Mouse (Mus musculus) hindbrain, embryonic 16.5 days (tissue): ENCODE measurements around the gene E130208F15Rik. TPM values are rescaled to one million over a fixed set of nuclear protein-coding genes. Genes with fewer than 3 reads are reported as not detected.

Experiments used
- ATAC-seq: fragments of 200-750 bp; cut with Nextera tagmentation; 2 replicates; pipeline ENCODE4 v1.8.0; 2017; ENCODE audit warnings: moderate TSS enrichment, moderate library complexity
- H3K27ac ChIP-seq: fragments of 300-500 bp; sonication (generic); 2 replicates; pipeline ENCODE4 v1.5.1; 2014; ENCODE audit warnings: low read depth, mild to moderate bottlenecking, control low read depth, low read length, moderate library complexity
- H3K27me3 ChIP-seq: fragments of 300-500 bp; sonication (generic); replicated peaks from 2 replicates; pipeline ENCODE4 v1.6.1; 2014; ENCODE audit warnings: low read length; ENCODE audit not compliant: control insufficient read depth, insufficient read depth
- H3K36me3 ChIP-seq: fragments of 300-500 bp; sonication (generic); 2 replicates; pipeline ENCODE4 v1.6.1; 2014; ENCODE audit warnings: mild to moderate bottlenecking, low read length, moderate library complexity, mixed read lengths; ENCODE audit not compliant: control insufficient read depth, insufficient read depth
- H3K4me1 ChIP-seq: fragments of 300-500 bp; sonication (generic); 2 replicates; pipeline ENCODE4 v1.6.1; 2014; ENCODE audit warnings: low read depth, low read length; ENCODE audit not compliant: control insufficient read depth, insufficient read depth
- H3K4me2 ChIP-seq: fragments of 300-500 bp; sonication (generic); 2 replicates; pipeline ENCODE4 v1.6.1; 2014; ENCODE audit warnings: mild to moderate bottlenecking, low read length, control low read depth, moderate library complexity
- H3K4me3 ChIP-seq: fragments of 300-500 bp; sonication (generic); 2 replicates; pipeline ENCODE4 v1.5.1; 2014; ENCODE audit warnings: mild to moderate bottlenecking, low read length, control low read depth, moderate library complexity
- H3K9ac ChIP-seq: fragments of 300-500 bp; sonication (generic); 2 replicates; pipeline ENCODE4 v1.6.1; 2014; ENCODE audit warnings: low read depth, mild to moderate bottlenecking, control low read depth, low read length, moderate library complexity
- H3K9me3 ChIP-seq: fragments of 300-500 bp; sonication (generic); 2 replicates; pipeline ENCODE4 v1.6.1; 2014; ENCODE audit warnings: mild to moderate bottlenecking, low read length, moderate library complexity; ENCODE audit not compliant: control insufficient read depth
- WGBS: fragments of 180-500 bp; shearing (Covaris S2); extraction: QIAGEN DNeasy Blood & Tissue Kit; methylation state at CpG from one replicate; pipeline ENCODE4 v1.1.7; 2014; 5-methylcytosine and 5-hydroxymethylcytosine counted together
- polyA plus RNA-seq: library from polyadenylated mRNA; unstranded; fragments of >200 nt; fragmentation: Nextera tagmentation; extraction: Ambion mirVana; gene quantifications from 2 replicates; pipeline ENCODE4 v1.2.1, GENCODE M21; 2015

Gene E130208F15Rik
- polyA plus RNA-seq, 1 experiment from 2014 or later: 0.21 TPM

GRCm38 (mm10) chr7:30314721-30315155 lies 6.8 kb upstream of the E130208F15Rik start, which contains the start of gene Syne4:
Gene Syne4, plus strand, starts transcription at chr7:30314807.
- Histone ChIP-seq H3K9me3 (no peaks in the 10 kb centered on the region), H3K4me1 (peaks cover 4% of the 10 kb centered on the region), H3K4me3 (no peak within 1 kb of the TSS), H3K9ac (peak within 1 kb of the TSS; percentile 19; the same call in 1 of the 2 replicates), H3K27ac (no peak within 1 kb of the TSS), H3K36me3 (no peaks in the 10 kb centered on the region), H3K4me2 (no peak within 1 kb of the TSS), H3K27me3 (no peaks in the 10 kb centered on the region)
- WGBS: 5% methylated on average over 9 of the region's 9 CpGs
- ATAC-seq: no peak

DNA sequence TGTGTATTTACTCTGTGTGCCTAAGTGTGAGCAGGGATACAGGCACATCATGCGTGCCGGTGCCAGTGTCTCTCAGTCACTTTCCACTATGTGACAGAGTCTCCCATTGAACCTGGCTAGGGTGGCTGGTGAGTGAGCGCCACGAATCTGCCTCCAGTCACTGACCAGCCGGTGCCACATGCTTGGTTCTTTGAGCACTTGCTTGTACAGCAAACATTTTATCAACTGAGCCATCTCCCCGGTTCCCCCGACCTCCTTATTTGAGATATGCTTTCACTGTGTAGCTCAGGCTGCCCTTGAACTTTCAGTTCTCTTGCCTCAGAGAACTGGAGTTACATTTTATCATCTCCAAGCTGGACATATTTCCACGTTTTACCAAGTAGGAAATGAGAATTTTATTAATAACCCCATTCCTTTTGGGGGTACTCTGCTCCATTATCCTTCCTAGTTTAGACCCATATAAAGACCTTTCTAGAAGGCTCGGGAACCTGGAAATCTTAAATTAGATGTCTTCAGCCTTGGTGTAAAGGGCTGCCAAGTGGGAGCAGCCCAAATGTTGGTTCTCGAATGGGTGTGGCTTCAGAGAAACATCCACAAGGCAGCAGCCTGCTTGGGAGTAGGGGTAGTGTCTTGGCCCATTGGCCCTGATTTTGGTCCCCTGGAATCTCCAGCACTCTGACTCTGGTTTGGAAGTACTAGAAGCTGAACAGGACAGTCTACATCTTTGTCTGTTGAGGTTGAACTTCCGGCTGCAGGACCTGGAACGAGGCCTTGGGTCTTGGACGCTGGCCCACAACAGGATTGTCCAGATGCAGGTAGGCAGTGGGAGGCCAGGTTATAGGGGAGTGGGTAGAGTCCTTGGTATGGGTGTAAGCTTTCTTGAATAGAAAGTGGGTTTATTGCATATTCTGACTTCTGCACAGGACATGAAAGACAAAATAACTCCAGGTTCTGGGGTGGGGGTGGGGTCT lies 5.7 kb upstream of the E130208F15Rik start:
- no peaks in the 10 kb centered on the region for H3K36me3 ChIP-seq
- ATAC-seq: no peak
- no peaks in the 10 kb centered on the region for H3K4me1 ChIP-seq
- 84% methylated on average over 13 of the region's 13 CpGs for WGBS
- no peak overlapping the region for H3K9ac ChIP-seq
- no peak overlapping the region for H3K4me3 ChIP-seq
- H3K4me2 ChIP-seq: no peak overlapping the region
- H3K27me3 ChIP-seq: no peaks in the 10 kb centered on the region
- H3K27ac ChIP-seq: no peak overlapping the region
- no peaks in the 10 kb centered on the region for H3K9me3 ChIP-seq

DNA sequence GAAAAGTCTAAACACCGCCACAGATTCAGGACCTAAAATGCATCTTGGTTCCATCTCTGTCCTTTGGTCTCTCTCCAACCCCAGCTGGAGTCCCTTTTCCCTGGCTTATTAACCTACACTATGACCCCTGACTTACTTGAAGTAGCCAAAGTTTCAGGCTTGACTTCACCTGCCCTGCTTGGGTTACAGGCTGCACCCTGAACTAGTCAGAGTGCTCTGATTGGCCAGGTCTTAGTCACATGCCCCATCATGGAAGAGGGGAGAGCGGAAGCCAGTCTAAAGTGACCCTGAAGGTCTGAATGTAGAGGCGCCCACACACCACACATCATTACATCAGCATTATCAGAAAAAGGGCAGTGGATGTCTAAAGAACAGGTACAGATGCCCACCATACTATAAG lies 3.4 kb upstream of the E130208F15Rik start:
- no peak for ATAC-seq
- Histone ChIP-seq H3K27me3 (no peaks in the 10 kb centered on the region), H3K27ac (no peak overlapping the region), H3K4me1 (peaks cover 10% of the 10 kb centered on the region), H3K9me3 (no peaks in the 10 kb centered on the region), H3K9ac (no peak overlapping the region), H3K36me3 (no peaks in the 10 kb centered on the region), H3K4me3 (no peak overlapping the region), H3K4me2 (no peak overlapping the region)
- WGBS: 85% methylated on average over 3 of the region's 3 CpGs

- no peak for ATAC-seq
- Histone ChIP-seq H3K4me3 (no peak overlapping the region; the same call in 1 of the 2 replicates), H3K4me2 (peak overlapping the region; percentile 80), H3K36me3 (no peaks in the 10 kb centered on the region), H3K27ac (no peak overlapping the region), H3K27me3 (no peaks in the 10 kb centered on the region), H3K4me1 (peaks cover 10% of the 10 kb centered on the region), H3K9ac (no peak overlapping the region), H3K9me3 (no peaks in the 10 kb centered on the region)
- WGBS: 88% methylated on average over 2 of the region's 2 CpGs
These were observed 594 bp upstream of the E130208F15Rik start for GRCm38 (mm10) chr7:30320946-30321345.

DNA sequence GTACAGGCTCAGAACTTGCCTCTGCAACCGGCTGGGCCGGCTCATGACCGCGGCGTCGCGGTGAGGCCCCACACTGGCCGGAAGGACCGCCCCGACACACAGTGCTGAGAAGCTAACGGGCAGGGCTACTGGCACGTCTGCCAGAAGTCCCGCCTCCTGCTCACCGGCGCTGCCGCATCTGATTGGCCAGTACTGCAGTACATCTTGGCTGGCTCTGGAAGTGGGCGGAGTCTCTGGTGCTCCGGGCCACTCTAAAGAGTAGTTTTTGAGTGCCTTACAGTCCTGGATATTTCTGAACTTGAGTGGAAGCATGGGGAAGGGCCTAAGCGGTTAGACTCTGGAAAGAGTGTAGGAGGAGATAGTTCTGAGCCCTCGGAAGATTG lies 736 bp downstream of the E130208F15Rik start:
- Histone ChIP-seq H3K9ac (peak overlapping the region; percentile 90), H3K4me1 (peaks cover 10% of the 10 kb centered on the region), H3K4me2 (peak overlapping the region; percentile 80), H3K27ac (peak overlapping the region; percentile 78), H3K27me3 (no peaks in the 10 kb centered on the region), H3K4me3 (peak overlapping the region; percentile 81), H3K36me3 (no peaks in the 10 kb centered on the region), H3K9me3 (no peaks in the 10 kb centered on the region)
- under 1% methylated on average over 20 of the region's 20 CpGs for WGBS
- peak; percentile 99 for ATAC-seq

GRCm38 (mm10) chr7:30322865-30323264 lies 1.3 kb downstream of the E130208F15Rik start:
- H3K36me3 ChIP-seq: no peaks in the 10 kb centered on the region
- peak overlapping the region; percentile 65; the same call in 1 of the 2 replicates for H3K27ac ChIP-seq
- no peaks in the 10 kb centered on the region for H3K27me3 ChIP-seq
- H3K4me1 ChIP-seq: peaks cover 10% of the 10 kb centered on the region
- H3K4me2 ChIP-seq: peak overlapping the region; percentile 80
- 36% methylated on average over 6 of the region's 6 CpGs for WGBS
- no peak for ATAC-seq
- H3K9me3 ChIP-seq: no peaks in the 10 kb centered on the region
- peak overlapping the region; percentile 56 for H3K9ac ChIP-seq
- peak overlapping the region; percentile 81 for H3K4me3 ChIP-seq

DNA sequence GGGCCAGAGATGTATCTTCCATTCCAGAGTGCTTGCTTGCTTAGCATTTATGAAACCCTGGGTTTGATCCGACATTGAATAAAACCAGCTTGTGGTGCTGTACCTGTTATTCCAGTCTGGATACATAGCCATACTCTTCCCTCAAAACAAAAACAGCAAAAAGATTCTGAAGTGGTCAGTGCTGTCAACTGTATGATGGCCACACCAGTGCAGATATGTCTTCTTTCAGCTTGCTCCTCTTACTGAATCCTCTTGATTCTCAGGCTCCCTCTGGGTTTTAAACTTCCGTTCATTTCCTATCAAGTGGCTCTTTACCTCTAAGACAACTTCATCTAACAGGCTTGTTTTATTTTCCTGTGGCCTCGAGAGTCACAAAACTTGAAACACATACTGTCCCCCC lies 2.3 kb downstream of the E130208F15Rik start, which contains the start of gene Sdhaf1:
TSS of gene Sdhaf1 (minus strand) at position 101 of the 400 bp plus-strand sequence.
- no peaks in the 10 kb centered on the region for H3K27me3 ChIP-seq
- 83% methylated on average over 3 of the region's 3 CpGs for WGBS
- no peak within 1 kb of the TSS; the same call in 1 of the 2 replicates for H3K27ac ChIP-seq
- H3K9ac ChIP-seq: peak within 1 kb of the TSS; percentile 56; the same call in 1 of the 2 replicates
- no peaks in the 10 kb centered on the region for H3K36me3 ChIP-seq
- peaks cover 10% of the 10 kb centered on the region for H3K4me1 ChIP-seq
- ATAC-seq: no peak
- H3K4me2 ChIP-seq: peak within 1 kb of the TSS; percentile 80
- peak within 1 kb of the TSS; percentile 81 for H3K4me3 ChIP-seq
- no peaks in the 10 kb centered on the region for H3K9me3 ChIP-seq

GRCm38 (mm10) chr7:30324300-30324944 lies 2.9 kb downstream of the E130208F15Rik start:
- no peaks in the 10 kb centered on the region for H3K9me3 ChIP-seq
- H3K36me3 ChIP-seq: no peaks in the 10 kb centered on the region
- no peak for ATAC-seq
- no peak overlapping the region for H3K27ac ChIP-seq
- H3K4me1 ChIP-seq: peaks cover 10% of the 10 kb centered on the region
- H3K27me3 ChIP-seq: no peaks in the 10 kb centered on the region
- H3K9ac ChIP-seq: no peak overlapping the region
- H3K4me3 ChIP-seq: no peak overlapping the region
- 86% methylated on average over 5 of the region's 5 CpGs for WGBS
- no peak overlapping the region for H3K4me2 ChIP-seq

DNA sequence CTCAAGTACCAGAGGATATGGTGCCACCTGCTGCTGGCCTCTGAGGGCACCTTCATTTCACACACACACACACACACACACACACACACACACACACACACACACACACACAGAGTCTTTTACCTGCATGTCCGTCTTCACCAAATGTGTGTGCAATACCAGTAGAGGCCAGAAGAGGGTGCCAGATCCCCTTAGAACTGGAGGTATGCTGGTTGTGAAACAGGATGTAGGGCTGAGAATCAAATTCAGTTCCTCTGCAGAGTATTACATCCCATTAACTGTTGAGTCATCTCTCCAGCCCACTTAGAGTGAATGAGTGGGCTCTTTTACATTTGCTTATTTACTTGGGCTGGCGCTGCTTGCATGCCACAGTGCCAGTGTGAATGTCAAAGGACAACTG lies 3.8 kb downstream of the E130208F15Rik start:
- 30% methylated on average over 2 of the region's 2 CpGs for WGBS
- Histone ChIP-seq H3K27ac (no peak overlapping the region), H3K9me3 (no peaks in the 10 kb centered on the region), H3K4me3 (no peak overlapping the region), H3K4me2 (no peak overlapping the region), H3K9ac (no peak overlapping the region), H3K4me1 (peaks cover 10% of the 10 kb centered on the region), H3K27me3 (no peaks in the 10 kb centered on the region), H3K36me3 (no peaks in the 10 kb centered on the region)
- ATAC-seq: no peak
